Mouse (Mus musculus) right cerebral cortex, postnatal 25 days (tissue): ENCODE results near the gene Inka1.
"Not testable (repeated sequence)": the region's sequence is repeated elsewhere in the genome, so short reads cannot be mapped to it uniquely, and the experiment has no call there.

ENCODE experiments used
- DNase-seq: peaks from one replicate; pipeline ENCODE4 v3.0.0; 2022

Inka1 gene

DNA sequence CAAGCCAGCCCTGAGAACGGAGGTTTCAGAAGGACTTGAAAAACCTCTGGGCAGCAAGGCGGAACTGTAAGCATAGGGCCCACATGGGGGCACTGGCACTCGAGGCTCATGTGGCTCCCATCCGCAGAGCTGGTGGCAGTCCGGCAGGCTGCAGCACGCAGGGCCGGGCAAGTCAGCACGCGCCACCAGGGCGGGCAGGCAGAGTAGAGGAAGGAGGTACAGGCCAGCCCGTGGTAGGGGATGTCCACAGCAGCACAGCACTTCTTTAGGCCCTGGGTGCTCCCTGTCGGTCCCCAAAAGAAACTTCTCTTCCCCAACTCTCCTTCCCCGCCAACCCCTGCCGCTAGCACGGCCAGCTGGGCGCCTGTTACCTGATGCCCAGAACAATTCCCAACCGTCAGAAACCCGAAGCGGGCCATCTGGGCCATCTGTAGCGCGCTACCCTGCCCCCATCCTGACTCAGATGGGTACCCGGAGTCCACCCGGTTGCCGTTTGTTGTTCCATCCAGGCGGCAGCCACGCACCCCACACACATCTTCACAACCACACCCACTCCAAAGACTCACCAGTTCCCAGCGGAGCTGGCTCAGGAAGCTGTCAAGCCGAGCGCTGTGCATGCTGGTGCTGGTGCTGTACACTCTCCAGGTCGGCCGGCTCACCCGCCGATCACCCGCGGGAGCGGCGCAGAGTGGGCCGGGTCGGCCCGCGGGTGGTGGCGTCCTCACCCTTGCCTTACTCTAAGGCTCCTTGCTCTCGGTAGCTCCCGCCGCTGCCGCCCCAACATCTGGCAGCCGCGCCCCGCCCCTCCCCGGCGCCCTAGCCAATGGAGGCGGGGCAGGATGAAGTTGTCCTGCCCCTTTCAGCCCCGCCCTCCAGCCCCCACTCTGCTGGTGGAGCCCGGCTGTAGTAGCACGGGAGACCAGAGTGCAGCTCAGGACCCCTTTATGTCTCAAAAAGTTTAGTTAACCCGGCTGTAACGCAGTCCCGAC, at the start of gene Inka1:
Gene Inka1 (minus strand): TSS at position 749 of the 989 bp plus-strand sequence.
- DNase-seq, result peak; percentile 79

DNA sequence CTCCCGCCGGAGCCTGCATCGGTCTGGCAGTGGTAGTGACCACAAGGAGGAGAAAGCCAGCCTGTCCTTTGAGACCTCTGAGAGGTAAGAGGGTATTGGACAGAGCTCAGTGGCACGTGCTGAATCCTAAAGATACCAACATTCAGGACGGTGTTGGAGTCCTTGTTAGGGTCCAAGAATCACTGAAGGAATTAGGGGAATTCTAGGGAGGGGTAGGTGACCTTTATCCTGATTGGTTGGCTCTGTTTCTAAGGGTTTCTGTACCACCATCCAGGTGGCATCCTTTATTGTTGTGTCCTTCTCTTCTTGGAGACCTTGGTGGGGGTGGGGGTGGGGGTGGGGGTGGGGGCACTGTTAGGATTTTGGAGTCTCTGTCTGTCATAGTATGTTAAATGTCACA, 46.4 kb upstream of the Inka1 start:
- DNase-seq, result no peak

GRCm38 (mm10) chr9:108027867-108028266, 42.2 kb upstream of the Inka1 start:
- DNase-seq, result no peak

- no peak for DNase-seq
Measured at GRCm38 (mm10) chr9:108026584-108026983, 40.9 kb upstream of the Inka1 start.

- DNase-seq, result no peak
Measured at GRCm38 (mm10) chr9:108023216-108023615, 37.5 kb upstream of the Inka1 start.

- DNase-seq, result no peak
Measured at GRCm38 (mm10) chr9:108020741-108021140, 35.1 kb upstream of the Inka1 start.

- no peak for DNase-seq
Measured at GRCm38 (mm10) chr9:108017127-108017526, 31.4 kb upstream of the Inka1 start.

- DNase-seq, result not testable (repeated sequence)
Measured at GRCm38 (mm10) chr9:108013577-108013976, 27.9 kb upstream of the Inka1 start.

- DNase-seq, result no peak
Measured at GRCm38 (mm10) chr9:108010385-108010784, 24.7 kb upstream of the Inka1 start.

DNA sequence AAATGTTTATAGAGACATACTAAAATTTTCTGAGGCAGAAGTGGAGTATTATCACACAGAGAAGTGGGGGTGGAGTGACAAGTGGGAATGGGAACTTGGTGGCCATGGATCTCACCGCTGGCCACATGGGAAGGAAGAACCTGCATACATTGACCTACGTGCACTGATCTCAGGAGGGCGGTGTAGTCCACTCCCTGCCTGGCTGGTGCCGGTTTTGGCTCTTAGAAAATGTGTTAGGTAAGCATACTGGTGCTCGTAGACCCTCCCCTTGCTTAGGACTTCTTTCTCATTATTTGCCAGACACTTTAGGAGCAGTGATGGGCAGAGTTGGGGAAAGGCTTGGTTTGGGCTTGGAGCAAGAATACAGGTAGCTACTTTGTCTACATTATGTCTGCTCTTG, 22.4 kb upstream of the Inka1 start:
- DNase-seq, result no peak

GRCm38 (mm10) chr9:108003531-108003890, 17.8 kb upstream of the Inka1 start:
- no peak for DNase-seq

DNA sequence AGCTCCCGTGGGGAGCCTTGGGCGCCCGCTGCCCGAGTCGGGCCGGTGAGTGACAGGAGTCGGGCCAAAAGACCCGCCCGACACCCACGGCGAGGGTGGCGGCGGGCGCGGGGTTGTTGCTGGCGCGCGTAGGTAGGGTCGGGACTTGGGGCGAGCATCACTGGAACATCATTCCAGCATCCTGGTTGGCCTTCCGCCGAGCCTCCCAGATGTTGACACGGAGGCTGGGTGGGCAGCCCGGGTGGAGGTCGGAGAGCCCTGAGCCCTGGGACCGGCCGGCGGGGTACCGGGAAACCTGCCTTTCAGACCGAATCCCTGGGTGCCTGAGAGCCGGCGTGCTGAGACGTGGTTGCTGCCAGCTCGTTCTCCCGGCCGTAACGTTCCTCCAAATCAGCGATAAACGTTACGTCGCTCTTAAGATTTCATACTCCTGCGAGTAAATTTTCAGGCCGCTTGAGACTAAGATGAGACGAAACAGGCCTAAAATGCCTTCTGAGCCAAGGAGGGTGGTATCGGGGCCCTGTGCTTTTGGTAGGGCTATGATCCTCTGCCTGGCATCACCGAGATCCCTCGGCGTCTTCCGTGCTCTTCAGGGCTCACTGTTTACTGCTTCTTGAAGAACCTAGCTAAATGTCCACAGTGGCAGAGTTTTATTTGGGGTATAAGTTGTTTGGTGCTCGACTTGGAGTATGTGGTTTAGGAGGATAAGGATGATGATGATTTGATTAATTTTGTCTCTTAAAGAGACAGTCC, 17.3 kb upstream of the Inka1 start:
- DNase-seq, result no peak

DNA sequence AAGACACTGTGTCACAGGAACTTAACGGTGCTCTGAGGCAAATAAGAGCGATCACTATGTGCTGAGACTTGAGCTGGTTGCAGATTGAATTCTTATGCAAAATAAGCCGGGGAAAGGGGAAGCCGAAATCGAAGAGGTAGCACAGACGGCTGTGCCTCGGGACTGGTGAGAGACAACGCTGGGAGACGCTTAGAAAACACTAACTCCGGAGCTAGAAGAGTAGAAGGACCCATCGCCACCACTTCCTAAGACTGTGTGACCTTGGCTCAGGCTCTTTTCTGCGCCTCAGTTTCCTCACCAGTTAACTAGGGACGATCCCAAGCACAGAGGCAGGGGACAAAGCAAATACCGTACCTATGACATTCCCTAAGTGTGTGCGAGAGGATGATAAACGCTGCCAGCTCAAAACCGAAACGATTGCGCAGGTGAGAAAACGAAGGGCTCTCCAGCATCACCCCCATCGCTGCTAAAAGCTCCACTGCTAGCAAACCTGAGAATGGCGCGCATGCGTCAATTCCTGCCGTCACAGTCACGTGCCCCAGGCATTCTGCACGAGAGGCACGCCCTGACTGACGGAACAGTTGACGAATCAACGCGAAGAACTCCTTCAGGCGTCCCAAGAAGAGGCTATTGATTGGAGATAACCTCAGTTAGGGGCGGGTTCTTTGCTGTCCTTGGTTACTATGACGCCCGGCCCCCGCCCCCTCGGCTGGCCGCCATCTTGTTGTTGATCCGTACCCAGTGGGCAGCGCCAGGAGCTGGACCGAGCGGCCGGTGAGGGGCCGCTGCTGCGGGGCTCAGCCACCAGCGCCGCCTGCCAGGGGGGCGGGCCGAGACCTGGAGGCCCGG, 16.5 kb upstream of the Inka1 start, which contains the start of gene Ip6k1:
Gene Ip6k1 (plus strand): TSS at position 580 of the 849 bp plus-strand sequence.
- peak; percentile 100 for DNase-seq

GRCm38 (mm10) chr9:107996049-107996448, 10.4 kb upstream of the Inka1 start, which contains the start of gene Gm20662:
TSS of gene Gm20662 (plus strand) at chr9:107996349.
- no peak for DNase-seq

DNA sequence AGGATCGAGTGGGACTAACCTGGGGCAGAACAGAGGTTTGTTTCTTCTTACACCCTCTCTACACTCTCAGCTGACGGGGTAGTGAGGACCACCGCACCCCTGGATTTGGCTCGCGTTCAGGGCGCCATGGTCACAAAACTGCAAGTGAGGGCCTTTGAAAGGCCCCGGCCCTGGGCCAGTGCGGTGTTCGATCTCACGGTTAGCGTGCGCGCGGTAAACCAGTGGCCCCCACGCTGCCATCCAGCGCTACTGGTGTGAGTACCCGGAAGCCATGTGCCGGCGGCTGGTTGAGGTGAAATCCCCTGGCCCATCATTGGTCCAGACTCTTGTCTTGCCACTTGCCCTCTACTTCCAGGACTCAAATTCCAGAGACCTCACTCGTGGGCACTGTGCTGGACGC, 9.8 kb upstream of the Inka1 start:
- no peak for DNase-seq

DNA sequence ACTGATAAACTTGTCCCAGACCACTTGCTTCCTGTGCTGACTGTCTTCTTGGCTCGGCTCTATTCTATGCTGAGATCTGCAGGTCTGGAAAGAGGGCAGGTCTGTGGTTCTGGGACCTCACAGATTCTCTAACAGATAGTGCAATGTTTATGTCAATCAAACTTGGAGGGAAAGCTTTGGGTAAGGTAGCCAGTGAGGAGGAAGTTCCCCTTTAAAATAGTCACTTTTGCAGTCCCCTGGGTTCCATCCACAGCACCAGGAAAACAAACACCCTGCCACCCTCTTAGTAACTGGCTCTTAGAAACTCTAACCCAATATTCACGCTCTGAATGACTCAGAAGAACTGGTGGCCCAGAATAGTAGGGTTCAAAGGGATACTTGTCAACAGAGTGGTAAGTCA, 8.8 kb upstream of the Inka1 start:
- no peak for DNase-seq

GRCm38 (mm10) chr9:107993013-107993412, 7.3 kb upstream of the Inka1 start:
- DNase-seq, result no peak

DNA sequence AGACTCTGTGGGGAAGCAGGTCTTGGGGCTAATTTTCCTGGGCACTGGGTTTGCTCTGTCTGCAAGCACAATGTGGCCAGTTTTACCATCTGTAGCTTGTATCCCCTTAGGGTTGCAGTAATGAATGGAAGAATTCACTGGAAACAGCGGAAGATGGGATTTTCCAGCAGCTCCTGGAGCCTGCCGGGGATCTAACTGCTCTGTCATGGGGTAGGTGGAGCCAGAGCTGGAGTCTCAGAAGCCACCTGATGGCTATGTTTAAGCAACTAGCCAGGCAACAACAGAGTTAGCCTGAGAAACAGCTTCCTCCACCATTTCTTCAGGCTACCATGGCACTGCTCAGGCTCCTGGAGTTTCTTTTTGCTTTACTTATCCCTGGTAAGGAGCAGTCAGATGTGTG, 6.5 kb upstream of the Inka1 start, which contains the start of gene Cdhr4:
Gene Cdhr4 (plus strand): TSS at position 301 of the 400 bp plus-strand sequence.
- no peak for DNase-seq

GRCm38 (mm10) chr9:107987950-107988349, 2.3 kb upstream of the Inka1 start:
- no peak for DNase-seq

DNA sequence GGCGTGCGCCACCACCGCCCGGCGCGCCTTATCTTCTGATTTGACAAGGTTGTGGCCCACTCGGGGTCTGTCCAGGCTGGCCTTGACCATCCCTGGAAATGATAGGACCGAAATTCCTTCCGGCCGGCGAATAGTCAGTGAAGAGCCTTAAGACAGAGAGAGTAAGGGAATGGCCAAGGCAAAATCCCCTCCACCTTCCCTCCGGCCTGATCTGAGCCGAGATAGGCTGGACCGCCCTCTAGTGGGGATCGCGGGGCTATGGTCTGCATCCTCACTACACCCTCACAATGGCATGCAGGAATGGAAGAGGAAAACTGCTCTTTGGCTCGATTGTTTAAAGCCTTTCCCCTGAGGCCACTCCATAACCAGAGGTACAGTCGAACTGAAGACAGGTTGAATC, 697 bp upstream of the Inka1 start:
- peak; percentile 67 for DNase-seq

DNA sequence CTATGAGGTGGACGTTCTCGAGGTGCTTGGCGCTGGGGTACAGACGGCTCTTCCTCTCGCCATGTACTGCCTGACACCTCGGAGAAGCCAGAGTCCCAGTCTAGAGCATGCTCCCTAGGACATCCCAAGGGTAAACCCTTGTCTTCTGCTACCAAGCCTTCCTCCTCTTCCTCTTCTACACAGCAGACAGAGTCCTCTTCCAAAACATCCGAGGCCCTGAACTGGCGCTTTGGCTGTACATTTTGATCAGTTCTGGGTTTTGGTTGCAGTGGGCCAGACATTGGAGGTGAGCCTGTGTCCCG, 974 bp downstream of the Inka1 start:
- no peak for DNase-seq

DNA sequence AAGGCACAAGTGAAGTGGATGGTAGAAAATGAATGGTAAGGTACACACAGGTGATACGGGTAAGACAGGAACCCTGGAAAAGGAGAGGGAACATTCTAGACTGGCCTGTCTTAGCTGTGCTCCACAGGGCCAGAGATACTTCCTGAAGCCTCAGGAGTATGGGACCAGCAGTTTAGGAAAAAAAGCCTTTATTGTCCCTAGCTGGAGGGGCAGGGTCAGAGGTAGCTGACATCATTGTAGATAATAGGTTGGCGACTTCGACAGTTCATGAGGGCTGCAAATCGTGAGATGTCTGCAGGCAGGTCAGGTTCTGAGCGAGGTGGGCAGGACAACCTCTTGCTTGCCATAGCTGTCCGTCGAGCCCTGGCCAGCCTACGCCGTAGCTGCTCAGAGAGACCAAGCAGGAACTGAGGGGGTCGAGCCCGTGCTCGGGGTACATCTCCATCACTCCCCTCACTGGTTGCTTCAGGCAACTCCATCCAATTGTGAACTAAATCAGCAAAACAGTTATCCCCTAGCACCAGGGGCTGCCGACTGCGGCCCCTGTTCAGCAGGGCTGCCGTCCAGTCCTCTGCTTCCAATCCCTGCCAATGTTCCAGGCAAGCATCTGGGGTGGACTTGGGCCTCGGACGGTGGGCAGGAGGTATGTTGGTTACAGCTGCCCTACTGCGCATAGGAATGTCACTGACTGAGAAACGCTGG, 1.5 kb downstream of the Inka1 start:
- DNase-seq, result no peak
